Mouse (Mus musculus): ENCODE data around the gene Fgfr2.

- TF ChIP-seq HCFC1 (IDR thresholded peaks at IDR 0.05; ENCODE audit: borderline replicate concordance, insufficient read depth, low read length) (no peak), MAFK (IDR thresholded peaks at IDR 0.05; ENCODE audit: insufficient read depth, low read depth, low read length) (no peak)
These were observed 37.7 kb downstream of the Fgfr2 start for GRCm38 (mm10) chr7:133085408-133085807.
